Mouse (Mus musculus): Measurements from ENCODE around the gene Ppm1d. TPM values are rescaled to one million over a fixed set of nuclear protein-coding genes. Genes with fewer than 3 reads are reported as not detected.

Gene Ppm1d
- polyA plus RNA-seq, 1 experiment from 2014 or later = 14.5 TPM

DNA sequence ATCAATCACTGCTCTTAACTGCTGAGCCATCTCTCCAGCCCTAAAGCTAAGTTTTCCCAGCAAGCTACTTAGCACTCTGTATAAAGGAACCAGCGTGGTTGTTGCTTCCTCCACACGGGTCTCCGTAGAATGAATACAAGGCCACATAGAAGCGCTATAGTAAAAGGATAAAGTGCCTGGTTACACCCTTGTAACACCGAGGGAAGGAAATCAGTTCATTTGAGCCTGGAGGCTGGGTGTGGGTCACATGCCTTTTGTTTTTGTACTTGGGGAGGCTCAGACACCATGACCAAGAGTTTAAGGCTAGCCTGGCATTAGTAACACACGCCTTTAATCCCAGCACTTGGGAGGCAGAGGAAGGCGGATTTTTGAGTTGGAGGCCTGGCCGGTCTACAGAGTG, 50.6 kb downstream of the Ppm1d start:
- Histone ChIP-seq H3K36me3 (ENCODE audit: insufficient read depth, low read length) (peaks cover 4% of the 10 kb centered on the region; the same call in 1 of the 2 replicates), H3K27me3 (ENCODE audit: insufficient read depth, low read length) (no peaks in the 10 kb centered on the region), H3K4me2 (replicated peaks; ENCODE audit: low read depth, low read length) (no peak overlapping the region), H3K27ac (ENCODE audit: low read length) (no peak overlapping the region), H3K4me3 (ENCODE audit: low read length) (no peak overlapping the region), H3K4me1 (ENCODE audit: insufficient read depth, low read length) (no peaks in the 10 kb centered on the region), H3K9ac (replicated peaks; ENCODE audit: low read length) (no peak overlapping the region), H3K9me3 (ENCODE audit: low read length) (no peaks in the 10 kb centered on the region)
- WGBS = 81% methylated on average over 8 of the region's 8 CpGs
- no peak for ATAC-seq (ENCODE audit: low FRiP score, low TSS enrichment)

DNA sequence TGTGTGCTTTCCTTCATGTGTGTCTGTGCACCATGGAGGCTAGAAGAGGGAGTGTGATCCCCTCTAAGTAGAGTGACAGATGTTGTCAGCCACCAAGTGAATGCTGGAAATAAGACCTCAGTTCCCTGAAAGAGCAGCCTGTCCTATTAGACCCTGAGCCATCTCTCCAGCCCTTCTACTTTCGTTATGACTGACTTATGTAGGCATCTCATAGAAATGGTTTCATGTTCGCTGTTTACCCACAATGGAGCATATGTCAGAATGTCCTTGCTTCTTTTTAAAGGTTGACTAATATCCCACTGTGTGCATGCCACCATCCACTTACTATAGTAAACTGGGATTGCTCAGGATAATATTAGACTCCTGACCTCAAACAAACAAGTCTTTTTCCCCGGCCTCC, 55.1 kb downstream of the Ppm1d start:
- whole genome bisulfite sequencing = 81% methylated on average over 3 of the region's 3 CpGs
- Histone ChIP-seq H3K27ac (ENCODE audit: low read length) (no peak overlapping the region), H3K4me1 (ENCODE audit: insufficient read depth, low read length) (no peaks in the 10 kb centered on the region), H3K27me3 (ENCODE audit: insufficient read depth, low read length) (no peaks in the 10 kb centered on the region), H3K4me2 (replicated peaks; ENCODE audit: low read depth, low read length) (no peak overlapping the region), H3K4me3 (ENCODE audit: low read length) (no peak overlapping the region), H3K36me3 (ENCODE audit: insufficient read depth, low read length) (no peaks in the 10 kb centered on the region), H3K9me3 (ENCODE audit: low read length) (no peaks in the 10 kb centered on the region), H3K9ac (replicated peaks; ENCODE audit: low read length) (no peak overlapping the region)
- ATAC-seq (ENCODE audit: low FRiP score, low TSS enrichment) = no peak

DNA sequence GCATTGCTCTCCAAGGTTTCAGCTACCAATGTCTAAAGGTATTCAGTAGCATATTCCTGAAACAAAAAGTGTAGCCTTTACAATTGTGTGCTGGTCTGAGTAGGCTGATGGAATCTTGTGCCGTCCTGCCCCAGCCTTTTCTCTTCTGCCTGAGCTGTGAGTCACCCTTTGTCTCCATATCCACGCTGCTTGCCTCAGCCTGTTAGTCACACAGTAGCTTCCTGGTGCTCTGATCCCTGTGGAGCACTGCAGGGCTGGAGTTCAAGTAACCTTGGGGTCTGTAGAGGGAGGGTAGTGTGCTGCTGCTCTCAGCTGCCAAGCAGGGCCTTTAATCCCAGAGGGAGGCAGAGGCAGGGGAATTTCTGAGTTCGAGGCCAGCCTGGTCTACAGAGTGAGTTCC, 56.8 kb downstream of the Ppm1d start:
- Histone ChIP-seq H3K27ac (ENCODE audit: low read length) (no peak overlapping the region), H3K9ac (replicated peaks; ENCODE audit: low read length) (no peak overlapping the region), H3K4me1 (ENCODE audit: insufficient read depth, low read length) (no peaks in the 10 kb centered on the region), H3K27me3 (ENCODE audit: insufficient read depth, low read length) (no peaks in the 10 kb centered on the region), H3K4me2 (replicated peaks; ENCODE audit: low read depth, low read length) (no peak overlapping the region), H3K9me3 (ENCODE audit: low read length) (no peaks in the 10 kb centered on the region), H3K36me3 (ENCODE audit: insufficient read depth, low read length) (no peaks in the 10 kb centered on the region), H3K4me3 (ENCODE audit: low read length) (no peak overlapping the region)
- ATAC-seq (ENCODE audit: low FRiP score, low TSS enrichment) = no peak
- 88% methylated on average over 3 of the region's 3 CpGs for WGBS

DNA sequence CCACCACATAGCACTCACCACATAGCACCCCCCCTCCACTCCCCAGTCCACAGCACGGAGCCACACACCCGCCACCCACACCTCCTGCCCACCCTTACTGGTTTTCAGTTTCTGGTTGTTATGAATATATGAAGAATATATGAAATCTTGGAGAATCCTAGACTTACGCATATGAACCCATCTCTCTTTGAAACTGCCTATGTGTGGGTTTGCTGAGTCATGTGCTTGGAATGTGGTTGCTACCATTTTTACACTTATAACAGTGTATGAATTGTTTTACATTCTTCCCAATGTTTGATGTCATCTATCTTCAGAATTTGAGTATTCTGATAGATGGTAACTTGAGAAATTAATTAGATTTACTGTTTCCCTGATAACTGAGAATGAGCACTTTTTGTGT, 68.0 kb downstream of the Ppm1d start:
- Histone ChIP-seq H3K9me3 (ENCODE audit: low read length) (no peaks in the 10 kb centered on the region), H3K27me3 (ENCODE audit: insufficient read depth, low read length) (no peaks in the 10 kb centered on the region), H3K9ac (replicated peaks; ENCODE audit: low read length) (no peak overlapping the region), H3K4me2 (replicated peaks; ENCODE audit: low read depth, low read length) (no peak overlapping the region), H3K36me3 (ENCODE audit: insufficient read depth, low read length) (no peaks in the 10 kb centered on the region), H3K4me3 (ENCODE audit: low read length) (no peak overlapping the region), H3K27ac (ENCODE audit: low read length) (no peak overlapping the region), H3K4me1 (ENCODE audit: insufficient read depth, low read length) (no peaks in the 10 kb centered on the region)
- WGBS = 87% methylated on average over 3 of the region's 3 CpGs
- ATAC-seq (ENCODE audit: low FRiP score, low TSS enrichment) = no peak

DNA sequence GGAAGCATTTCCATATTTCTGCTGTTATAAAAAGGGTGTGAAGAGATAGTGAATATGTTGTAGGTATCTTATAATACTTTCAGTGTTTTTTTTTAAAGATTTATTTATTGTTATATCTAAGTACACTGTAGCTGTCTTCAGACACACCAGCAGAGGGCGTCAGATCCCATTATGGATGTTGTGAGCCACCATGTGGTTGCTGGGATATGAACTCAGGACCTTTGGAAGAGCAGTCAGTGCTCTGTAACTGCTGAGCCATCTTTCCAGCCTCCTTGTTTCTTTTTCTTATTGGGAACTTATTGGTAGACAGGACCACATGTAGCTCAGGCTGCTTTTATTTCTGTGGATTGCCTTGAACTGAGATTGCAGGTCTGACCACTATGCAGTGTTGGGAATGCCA, 69.0 kb downstream of the Ppm1d start:
- WGBS = 21% methylated on average over 1 of the region's 1 CpGs
- Histone ChIP-seq H3K4me1 (ENCODE audit: insufficient read depth, low read length) (no peaks in the 10 kb centered on the region), H3K4me2 (replicated peaks; ENCODE audit: low read depth, low read length) (no peak overlapping the region), H3K9me3 (ENCODE audit: low read length) (no peaks in the 10 kb centered on the region), H3K27me3 (ENCODE audit: insufficient read depth, low read length) (no peaks in the 10 kb centered on the region), H3K36me3 (ENCODE audit: insufficient read depth, low read length) (no peaks in the 10 kb centered on the region), H3K4me3 (ENCODE audit: low read length) (no peak overlapping the region), H3K27ac (ENCODE audit: low read length) (no peak overlapping the region), H3K9ac (replicated peaks; ENCODE audit: low read length) (no peak overlapping the region)
- no peak for ATAC-seq (ENCODE audit: low FRiP score, low TSS enrichment)

DNA sequence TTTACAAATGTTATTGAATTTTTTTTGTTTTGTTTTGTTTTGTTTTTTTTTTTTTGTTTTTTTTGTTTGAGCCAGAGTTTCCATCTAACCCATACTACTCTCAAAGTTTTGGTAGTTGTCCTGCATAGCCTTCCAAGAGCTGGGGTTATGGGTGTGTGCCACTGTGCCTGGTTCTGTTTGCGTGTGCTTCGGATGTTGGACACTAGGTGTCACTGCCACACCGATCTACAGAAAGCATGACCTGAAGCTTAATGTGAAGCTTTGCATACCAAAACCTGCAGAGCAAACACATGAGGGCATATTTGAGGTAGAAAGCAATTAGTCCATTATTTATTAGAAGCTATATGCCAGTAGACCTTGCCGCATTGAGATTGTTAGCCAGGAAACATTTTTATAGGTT, 71.0 kb downstream of the Ppm1d start:
- Histone ChIP-seq H3K27ac (ENCODE audit: low read length) (no peak overlapping the region), H3K36me3 (ENCODE audit: insufficient read depth, low read length) (no peaks in the 10 kb centered on the region), H3K9ac (replicated peaks; ENCODE audit: low read length) (no peak overlapping the region), H3K4me3 (ENCODE audit: low read length) (no peak overlapping the region), H3K27me3 (ENCODE audit: insufficient read depth, low read length) (no peaks in the 10 kb centered on the region), H3K9me3 (ENCODE audit: low read length) (no peaks in the 10 kb centered on the region), H3K4me2 (replicated peaks; ENCODE audit: low read depth, low read length) (no peak overlapping the region), H3K4me1 (ENCODE audit: insufficient read depth, low read length) (no peaks in the 10 kb centered on the region)
- 16% methylated on average over 4 of the region's 4 CpGs for WGBS
- ATAC-seq (ENCODE audit: low FRiP score, low TSS enrichment) = no peak

DNA sequence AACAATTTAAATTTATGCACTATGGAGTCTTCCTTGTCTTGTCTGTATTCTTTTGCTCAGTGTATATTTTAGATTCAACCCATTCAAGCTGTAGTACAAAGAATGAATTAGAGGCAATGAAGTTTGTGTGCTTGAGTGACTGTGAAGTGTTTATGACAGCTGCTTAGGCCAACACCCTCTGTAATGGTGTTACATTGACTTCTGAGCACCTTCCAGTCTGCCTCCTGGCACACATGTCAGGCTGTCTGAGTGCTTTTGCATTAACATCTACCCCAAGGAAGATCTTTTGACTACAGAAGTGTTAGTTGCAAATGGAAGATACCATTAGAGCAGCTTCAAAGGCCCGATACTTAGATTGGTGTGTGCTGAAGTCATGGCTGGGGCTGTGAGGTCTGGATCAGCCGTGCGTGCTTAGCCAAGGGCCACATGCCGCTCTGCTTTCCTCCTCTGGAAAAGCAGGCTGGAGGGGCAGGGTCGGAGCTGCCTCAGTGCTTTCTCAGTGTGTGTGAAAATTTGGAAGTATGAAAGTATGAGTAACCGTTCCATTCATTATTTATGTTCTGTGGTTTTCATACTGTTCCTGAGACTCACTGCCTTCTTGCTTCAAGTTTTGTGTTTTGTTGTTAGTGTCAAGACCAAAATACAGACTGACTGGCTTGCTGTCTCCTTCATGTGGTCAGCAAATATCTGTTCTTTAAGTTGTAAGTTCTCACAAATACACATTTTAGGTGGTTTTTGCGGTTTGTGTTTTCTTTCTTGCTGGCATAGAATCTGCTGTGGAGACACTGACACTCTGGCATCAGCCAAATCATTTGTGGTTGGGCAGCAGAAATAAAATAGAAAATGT, 73.2 kb downstream of the Ppm1d start:
- Histone ChIP-seq H3K27ac (ENCODE audit: low read length) (no peak overlapping the region), H3K4me2 (replicated peaks; ENCODE audit: low read depth, low read length) (no peak overlapping the region), H3K9ac (replicated peaks; ENCODE audit: low read length) (no peak overlapping the region), H3K4me3 (ENCODE audit: low read length) (no peak overlapping the region), H3K4me1 (ENCODE audit: insufficient read depth, low read length) (no peaks in the 10 kb centered on the region), H3K36me3 (ENCODE audit: insufficient read depth, low read length) (no peaks in the 10 kb centered on the region), H3K9me3 (ENCODE audit: low read length) (no peaks in the 10 kb centered on the region), H3K27me3 (ENCODE audit: insufficient read depth, low read length) (no peaks in the 10 kb centered on the region)
- WGBS = 66% methylated on average over 7 of the region's 7 CpGs
- no peak for ATAC-seq (ENCODE audit: low FRiP score, low TSS enrichment)

DNA sequence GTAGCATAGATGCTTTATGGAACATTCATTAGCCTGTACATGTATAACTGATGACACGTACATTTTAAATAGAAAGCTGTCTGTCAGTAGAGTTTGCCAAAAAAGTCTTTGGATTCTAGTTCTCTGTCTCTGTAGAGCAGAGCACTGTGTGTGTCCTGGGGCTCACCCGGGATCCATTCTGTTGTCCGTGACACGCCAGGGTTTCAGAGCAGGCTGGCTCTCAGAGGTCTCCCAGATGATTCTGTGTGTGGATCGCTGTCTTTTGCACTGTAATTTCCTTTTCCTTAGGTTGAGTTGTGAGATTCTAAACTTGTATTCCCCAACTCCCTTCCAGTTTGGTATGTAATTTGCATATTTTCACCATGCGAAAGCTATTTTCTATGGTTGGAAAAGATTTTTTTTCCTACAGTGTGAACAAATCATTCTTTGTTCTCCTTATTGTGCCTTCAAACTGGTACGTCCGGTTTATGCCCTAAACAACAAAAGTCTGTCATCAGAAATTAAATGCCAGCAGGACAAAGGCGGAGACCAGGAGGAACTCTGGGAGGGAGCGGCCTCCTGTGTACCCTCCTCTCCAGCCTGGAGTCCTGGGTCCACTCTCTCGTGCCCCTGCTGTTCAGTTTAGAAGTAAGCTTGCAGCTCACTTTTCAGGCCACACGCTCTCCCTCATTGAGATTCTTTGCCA, 81.3 kb downstream of the Ppm1d start:
- Histone ChIP-seq H3K4me1 (ENCODE audit: insufficient read depth, low read length) (peaks cover 6% of the 10 kb centered on the region; the same call in 1 of the 2 replicates), H3K9ac (replicated peaks; ENCODE audit: low read length) (peak overlapping the region; percentile 29), H3K9me3 (ENCODE audit: low read length) (no peaks in the 10 kb centered on the region), H3K27me3 (ENCODE audit: insufficient read depth, low read length) (no peaks in the 10 kb centered on the region), H3K27ac (ENCODE audit: low read length) (peak overlapping the region; percentile 65), H3K4me2 (replicated peaks; ENCODE audit: low read depth, low read length) (peak overlapping the region; percentile 17; the same call in 1 of the 2 replicates), H3K4me3 (ENCODE audit: low read length) (no peak overlapping the region), H3K36me3 (ENCODE audit: insufficient read depth, low read length) (no peaks in the 10 kb centered on the region)
- no peak for ATAC-seq (ENCODE audit: low FRiP score, low TSS enrichment)
- WGBS = 67% methylated on average over 12 of the region's 12 CpGs

DNA sequence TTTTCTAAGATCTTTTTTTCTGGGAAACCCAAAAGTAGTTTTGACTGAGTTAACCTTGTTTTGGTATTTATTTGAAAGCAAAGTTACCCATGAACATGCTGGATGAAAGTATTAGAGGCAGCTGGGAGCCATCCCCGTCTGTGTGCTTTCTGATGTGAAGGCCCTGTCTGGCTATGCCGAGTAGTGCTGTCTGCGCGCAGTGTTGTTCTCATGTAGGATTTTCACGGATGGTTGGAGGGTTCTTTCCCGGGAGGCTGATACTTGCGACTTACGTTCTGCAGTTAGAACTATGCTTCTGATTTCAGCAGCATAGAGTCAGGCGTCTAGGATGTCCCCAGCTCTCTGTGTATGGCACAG, 81.8 kb downstream of the Ppm1d start:
- Histone ChIP-seq H3K36me3 (ENCODE audit: insufficient read depth, low read length) (no peaks in the 10 kb centered on the region), H3K4me1 (ENCODE audit: insufficient read depth, low read length) (peaks cover 6% of the 10 kb centered on the region; the same call in 1 of the 2 replicates), H3K27me3 (ENCODE audit: insufficient read depth, low read length) (no peaks in the 10 kb centered on the region), H3K27ac (ENCODE audit: low read length) (peak overlapping the region; percentile 65), H3K4me3 (ENCODE audit: low read length) (no peak overlapping the region), H3K9me3 (ENCODE audit: low read length) (no peaks in the 10 kb centered on the region), H3K4me2 (replicated peaks; ENCODE audit: low read depth, low read length) (peak overlapping the region; percentile 17; the same call in 1 of the 2 replicates), H3K9ac (replicated peaks; ENCODE audit: low read length) (peak overlapping the region; percentile 29)
- 50% methylated on average over 9 of the region's 9 CpGs for WGBS
- ATAC-seq (ENCODE audit: low FRiP score, low TSS enrichment) = no peak

DNA sequence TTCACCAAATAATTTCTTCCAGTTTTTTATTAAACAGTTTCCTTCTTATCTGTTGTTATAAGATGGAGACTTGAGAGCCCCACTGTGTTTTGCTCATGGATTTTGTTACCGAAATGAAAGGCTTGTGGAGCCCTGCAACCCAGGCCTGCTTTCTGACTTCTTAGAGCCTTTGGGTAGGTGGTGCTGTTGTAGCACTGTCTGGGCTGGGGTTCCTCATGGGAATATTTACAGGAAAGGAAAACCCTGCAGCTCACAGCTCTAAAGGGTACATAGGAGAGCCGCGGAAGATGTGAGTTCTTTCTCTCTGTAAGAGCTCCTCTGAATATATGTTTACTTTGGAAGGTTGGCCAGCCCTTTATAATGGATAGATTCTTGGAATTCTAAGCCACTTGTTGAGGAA, 82.9 kb downstream of the Ppm1d start:
- 62% methylated on average over 3 of the region's 3 CpGs for WGBS
- ATAC-seq (ENCODE audit: low FRiP score, low TSS enrichment) = no peak
- no peak overlapping the region for H3K27ac ChIP-seq (ENCODE audit: low read length)

More for the DNA sequence above, 82.9 kb downstream of the Ppm1d start:
- Histone ChIP-seq H3K4me3 (ENCODE audit: low read length) (no peak overlapping the region), H3K27me3 (ENCODE audit: insufficient read depth, low read length) (no peaks in the 10 kb centered on the region), H3K9ac (replicated peaks; ENCODE audit: low read length) (no peak overlapping the region), H3K9me3 (ENCODE audit: low read length) (no peaks in the 10 kb centered on the region), H3K4me1 (ENCODE audit: insufficient read depth, low read length) (peaks cover 6% of the 10 kb centered on the region; the same call in 1 of the 2 replicates), H3K36me3 (ENCODE audit: insufficient read depth, low read length) (no peaks in the 10 kb centered on the region), H3K4me2 (replicated peaks; ENCODE audit: low read depth, low read length) (no peak overlapping the region)

Data from kidney, embryonic 16.5 days (tissue).